Mouse (Mus musculus): ENCODE data around the gene Prr15l. TPM values are rescaled to one million over a fixed set of nuclear protein-coding genes. Genes with fewer than 3 reads are reported as not detected.

Gene Prr15l
- total RNA-seq, 4 experiments from 2014 or later, result 0.28 to 0.70 (median 0.32) TPM; not detected in 1

GRCm38 (mm10) chr11:96977606-96978400 lies 49.9 kb downstream of the Prr15l start:
- peak; percentile 99 for DNase-seq

- DNase-seq, result no peak
These were observed 50.7 kb downstream of the Prr15l start for GRCm38 (mm10) chr11:96978401-96979246.

- no peak for DNase-seq
These were observed 51.4 kb downstream of the Prr15l start for GRCm38 (mm10) chr11:96979329-96979728.

GRCm38 (mm10) chr11:96980021-96980420 lies 52.1 kb downstream of the Prr15l start:
- DNase-seq, result no peak

- DNase-seq, result no peak
These were observed 53.6 kb downstream of the Prr15l start for GRCm38 (mm10) chr11:96981461-96981860.

- peak; percentile 67 for DNase-seq
These were observed 54.5 kb downstream of the Prr15l start for GRCm38 (mm10) chr11:96982355-96982754.

GRCm38 (mm10) chr11:96982859-96983258 lies 55.0 kb downstream of the Prr15l start, which contains the start of gene Sp2:
TSS of gene Sp2 (minus strand) at chr11:96982959.
- no peak for DNase-seq

GRCm38 (mm10) chr11:96984903-96985302 lies 57.0 kb downstream of the Prr15l start:
- DNase-seq, result no peak

- no peak for DNase-seq
These were observed 58.6 kb downstream of the Prr15l start for GRCm38 (mm10) chr11:96986463-96986862.

Other genes with a start within 250 kb of the Prr15l start
- gene Snx11, start 150.5 kb upstream of the Prr15l start, total RNA-seq (2022), result 10 to 100 TPM; 28.7 to 59.2 (median 36.3) TPM
- 10 to 100 TPM; 63.6 to 80.2 (median 78.0) TPM for gene Cbx1, start 139.0 kb upstream of the Prr15l start, total RNA-seq (2022)
- 100 to 1,000 TPM; 460 to 743 (median 603) TPM for gene Nfe2l1, start 98.1 kb upstream of the Prr15l start, total RNA-seq (2022)
- gene Copz2, start 78.2 kb upstream of the Prr15l start, total RNA-seq (2022), result 10 to 100 TPM; 60.6 to 73.0 (median 64.0) TPM
- 10 to 100 TPM; 55.2 to 82.1 (median 71.5) TPM for gene Cdk5rap3, start 11.6 kb upstream of the Prr15l start, total RNA-seq (2022)
- gene Pnpo, start 15.9 kb downstream of the Prr15l start, total RNA-seq (2022), result 10 to 100 TPM; 34.5 to 43.3 (median 39.4) TPM
- 10 to 100 TPM; 13.8 to 21.0 (median 16.4) TPM for gene Sp2, start 54.9 kb downstream of the Prr15l start, total RNA-seq (2022)
- gene Sp6, start 85.3 kb downstream of the Prr15l start, total RNA-seq (2022), result under 1 TPM; 0.28 to 0.94 (median 0.61) TPM
- 10 to 100 TPM; 19.4 to 40.6 (median 31.8) TPM for gene Scrn2, start 101.8 kb downstream of the Prr15l start, total RNA-seq (2022)
- gene Lrrc46, start 113.3 kb downstream of the Prr15l start, total RNA-seq (2022), result 1 to 10 TPM; 1.1 to 1.5 (median 1.3) TPM
- 100 to 1,000 TPM; 129 to 161 (median 147) TPM for gene Mrpl10, start 113.5 kb downstream of the Prr15l start, total RNA-seq (2022)
- 10 to 100 TPM; 14.3 to 23.7 (median 18.1) TPM for gene Osbpl7, start 122.5 kb downstream of the Prr15l start, total RNA-seq (2022)
- gene Tbx21, start 187.2 kb downstream of the Prr15l start, total RNA-seq (2022), result under 1 TPM; 0.31 to 0.51 (median 0.48) TPM
- gene Tbkbp1, start 223.4 kb downstream of the Prr15l start, total RNA-seq (2022), result 10 to 100 TPM in 3 of 4 experiments, 1 to 10 TPM in 1; 9.5 to 13.8 (median 11.6) TPM